Mouse (Mus musculus) neural tube, embryonic 13.5 days (tissue): ENCODE measurements around the gene Itga6. TPM values are rescaled to one million over a fixed set of nuclear protein-coding genes. Genes with fewer than 3 reads are reported as not detected.

ENCODE experiments used
- ATAC-seq: fragments of 200-750 bp; cut with Nextera tagmentation; 2 replicates; pipeline ENCODE4 v1.8.0; 2017; ENCODE audit warnings: low read depth, mild to moderate bottlenecking, moderate TSS enrichment, moderate library complexity
- H3K27ac ChIP-seq: fragments of 300-500 bp; sonication (generic); replicated peaks from 2 replicates; pipeline ENCODE4 v1.5.1; 2015; ENCODE audit warnings: moderate library complexity, mild to moderate bottlenecking, inconsistent platforms
- H3K27me3 ChIP-seq: fragments of 300-500 bp; sonication (generic); 2 replicates; pipeline ENCODE4 v1.6.1; 2015; ENCODE audit warnings: mild to moderate bottlenecking, inconsistent platforms
- H3K36me3 ChIP-seq: fragments of 300-500 bp; sonication (generic); 2 replicates; pipeline ENCODE4 v1.6.1; 2015; ENCODE audit warnings: mild to moderate bottlenecking, inconsistent platforms
- H3K4me1 ChIP-seq: fragments of 300-500 bp; sonication (generic); replicated peaks from 2 replicates; pipeline ENCODE4 v1.6.1; 2015; ENCODE audit warnings: inconsistent platforms
- H3K4me2 ChIP-seq: fragments of 300-500 bp; sonication (generic); 2 replicates; pipeline ENCODE4 v1.6.1; 2015; ENCODE audit warnings: inconsistent platforms, mild to moderate bottlenecking, moderate library complexity
- H3K4me3 ChIP-seq: fragments of 300-500 bp; sonication (generic); 2 replicates; pipeline ENCODE4 v1.5.1; 2015; ENCODE audit warnings: mild to moderate bottlenecking, inconsistent platforms
- H3K9ac ChIP-seq: fragments of 300-500 bp; sonication (generic); 2 replicates; pipeline ENCODE4 v1.6.1; 2015; ENCODE audit warnings: moderate library complexity, mild to moderate bottlenecking, inconsistent platforms
- H3K9me3 ChIP-seq: fragments of 300-500 bp; sonication (generic); 2 replicates; pipeline ENCODE4 v1.6.1; 2016; ENCODE audit warnings: inconsistent platforms
- WGBS: fragments of 180-500 bp; shearing (Covaris S2); methylation state at CpG from one replicate; pipeline ENCODE4 v1.1.7; 2015; 5-methylcytosine and 5-hydroxymethylcytosine counted together
- polyA plus RNA-seq: library from polyadenylated mRNA; unstranded; fragments of >200 nt; fragmentation: Nextera tagmentation; extraction: Ambion mirVana; gene quantifications from 2 replicates; pipeline ENCODE4 v1.2.1, GENCODE M21; 2015

The Itga6 gene
- polyA plus RNA-seq, 1 experiment from 2014 or later = 26.3 TPM

DNA sequence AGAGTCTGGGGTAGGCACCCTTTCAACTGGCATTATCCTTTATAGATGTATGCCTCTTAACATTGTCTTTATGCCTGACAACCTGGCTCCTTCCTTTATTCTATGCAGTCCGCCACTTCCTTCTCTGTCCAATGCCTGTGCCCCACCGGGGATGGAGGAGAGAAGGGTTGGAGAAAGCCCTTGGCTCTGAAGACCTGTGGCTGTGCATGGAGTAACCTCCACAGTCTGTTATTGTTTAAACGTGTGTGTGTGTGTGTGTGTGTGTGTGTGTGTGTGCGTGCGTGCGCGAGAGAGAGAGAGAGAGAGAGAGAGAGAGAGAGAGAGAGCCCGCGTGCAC is 67.6 kb downstream of the Itga6 start:
- H3K27me3 ChIP-seq = no peaks in the 10 kb centered on the region
- H3K4me3 ChIP-seq = no peak overlapping the region
- H3K4me2 ChIP-seq = no peak overlapping the region
- 87% methylated on average over 7 of the region's 9 CpGs for WGBS
- H3K9me3 ChIP-seq = no peaks in the 10 kb centered on the region
- H3K4me1 ChIP-seq = peaks cover 26% of the 10 kb centered on the region
- H3K36me3 ChIP-seq = no peaks in the 10 kb centered on the region
- H3K9ac ChIP-seq = no peak overlapping the region
- peak; percentile 37; the same call in 1 of the 2 replicates for ATAC-seq
- no peak overlapping the region for H3K27ac ChIP-seq

DNA sequence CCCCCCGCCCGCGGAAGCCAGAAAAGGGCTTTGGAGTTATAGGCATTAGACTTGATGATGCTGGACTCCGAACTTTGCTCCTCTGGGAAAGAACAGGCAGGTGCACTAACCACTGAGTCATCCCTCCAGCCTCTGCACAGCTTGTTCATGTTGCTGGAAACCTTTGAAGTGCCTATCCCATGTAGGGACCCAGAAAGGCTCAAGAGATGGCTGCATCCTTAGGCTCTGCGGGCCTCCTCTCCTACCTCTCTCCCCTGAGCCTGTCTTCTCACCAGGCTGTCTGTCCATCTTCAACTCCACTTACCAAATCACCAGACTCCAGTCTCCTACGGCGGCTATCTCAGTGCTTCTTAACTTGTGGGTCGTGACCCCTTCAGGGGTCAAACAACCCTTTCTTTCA is 68.0 kb downstream of the Itga6 start:
- WGBS = 77% methylated on average over 7 of the region's 8 CpGs
- ATAC-seq = no peak
- H3K27me3 ChIP-seq = no peaks in the 10 kb centered on the region

DNA sequence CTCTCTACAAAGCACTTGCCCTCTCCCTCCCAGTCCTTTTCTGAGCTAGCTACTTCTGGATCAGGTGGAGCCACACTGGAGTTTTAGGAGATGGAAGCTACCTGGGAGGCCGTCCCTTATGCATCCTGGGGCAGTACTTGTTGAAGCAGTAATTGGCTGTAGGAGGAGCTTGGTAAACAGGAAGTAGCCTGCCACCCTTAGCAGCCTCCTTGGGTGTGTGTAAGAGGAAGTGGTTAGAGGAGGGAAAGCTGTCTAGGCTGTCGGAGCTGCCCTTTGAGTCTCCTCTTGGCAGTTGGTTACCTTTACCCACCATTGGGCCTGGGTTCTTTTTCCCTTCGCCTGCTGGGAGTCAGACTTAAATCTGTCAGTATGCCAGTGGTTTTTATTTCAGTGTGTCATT is 68.6 kb downstream of the Itga6 start:
- Histone ChIP-seq H3K4me3 (no peak overlapping the region), H3K9me3 (no peaks in the 10 kb centered on the region), H3K27me3 (no peaks in the 10 kb centered on the region), H3K27ac (no peak overlapping the region), H3K4me1 (peaks cover 26% of the 10 kb centered on the region), H3K36me3 (no peaks in the 10 kb centered on the region), H3K9ac (no peak overlapping the region), H3K4me2 (no peak overlapping the region)
- 35% methylated on average over 3 of the region's 3 CpGs for WGBS
- no peak for ATAC-seq

More for the DNA sequence above, 68.0 kb downstream of the Itga6 start:
- Histone ChIP-seq H3K36me3 (no peaks in the 10 kb centered on the region), H3K9me3 (no peaks in the 10 kb centered on the region), H3K4me2 (no peak overlapping the region), H3K9ac (no peak overlapping the region), H3K4me1 (peaks cover 26% of the 10 kb centered on the region), H3K27ac (no peak overlapping the region), H3K4me3 (no peak overlapping the region)

DNA sequence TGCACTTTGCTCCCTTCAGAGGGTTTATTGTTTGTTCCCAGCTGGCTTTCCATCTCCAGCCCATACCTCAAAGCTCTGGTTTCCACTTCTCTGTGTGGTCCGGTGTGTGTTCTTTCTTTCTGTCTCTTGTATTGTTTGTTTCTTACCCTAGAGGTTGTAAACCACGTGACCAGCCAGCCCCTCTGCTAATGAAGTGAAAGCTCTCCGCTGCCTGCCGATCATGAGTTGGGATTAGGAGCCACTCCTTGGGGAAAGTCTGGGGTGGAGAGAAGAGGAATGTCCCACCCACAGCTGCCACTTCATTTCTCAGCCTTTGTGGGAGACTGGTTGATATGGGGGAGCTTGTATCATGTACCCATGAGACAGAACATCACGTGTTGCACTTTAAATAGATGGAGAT is 69.9 kb downstream of the Itga6 start:
- H3K27me3 ChIP-seq = no peaks in the 10 kb centered on the region
- no peak overlapping the region for H3K9ac ChIP-seq
- no peak overlapping the region for H3K4me3 ChIP-seq
- peaks cover 26% of the 10 kb centered on the region for H3K4me1 ChIP-seq
- WGBS = 15% methylated on average over 5 of the region's 5 CpGs
- ATAC-seq = no peak
- no peaks in the 10 kb centered on the region for H3K9me3 ChIP-seq
- no peak overlapping the region for H3K4me2 ChIP-seq
- no peak overlapping the region for H3K27ac ChIP-seq
- H3K36me3 ChIP-seq = no peaks in the 10 kb centered on the region; the same call in 1 of the 2 replicates

DNA sequence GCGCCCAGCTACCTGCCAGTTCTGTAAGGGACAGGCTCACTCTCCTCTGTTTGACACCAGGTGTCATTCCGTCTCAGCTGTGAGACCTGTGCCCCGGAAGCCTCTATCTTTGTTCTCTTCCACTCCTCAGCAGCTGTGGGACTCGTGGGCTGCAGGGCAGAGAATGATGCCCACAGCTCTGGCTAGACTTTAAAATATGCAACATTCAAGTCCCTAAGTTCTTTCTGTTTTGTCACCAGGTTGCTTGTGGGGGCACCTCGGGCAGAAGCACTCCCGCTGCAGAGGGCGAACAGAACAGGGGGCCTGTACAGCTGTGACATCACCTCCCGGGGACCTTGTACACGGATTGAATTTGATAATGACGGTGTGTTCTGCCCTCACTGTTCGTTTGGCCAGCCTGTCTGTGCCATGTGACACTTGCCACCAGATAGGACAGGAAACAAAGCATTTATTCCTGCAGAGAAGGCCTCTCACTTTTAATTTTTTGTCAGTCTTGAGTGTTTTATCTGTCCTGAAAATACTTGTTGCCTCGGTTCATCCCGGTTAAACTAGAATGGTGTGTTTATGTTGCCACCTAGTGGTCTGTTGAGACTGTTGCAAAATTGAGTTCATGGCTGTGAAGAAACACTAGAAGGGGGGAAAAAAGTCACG is 71.1 kb downstream of the Itga6 start:
- Histone ChIP-seq H3K4me2 (no peak overlapping the region), H3K27ac (no peak overlapping the region), H3K36me3 (no peaks in the 10 kb centered on the region; the same call in 1 of the 2 replicates), H3K9me3 (no peaks in the 10 kb centered on the region), H3K4me1 (peaks cover 26% of the 10 kb centered on the region), H3K9ac (no peak overlapping the region), H3K4me3 (no peak overlapping the region), H3K27me3 (no peaks in the 10 kb centered on the region)
- no peak for ATAC-seq
- 47% methylated on average over 14 of the region's 14 CpGs for WGBS

DNA sequence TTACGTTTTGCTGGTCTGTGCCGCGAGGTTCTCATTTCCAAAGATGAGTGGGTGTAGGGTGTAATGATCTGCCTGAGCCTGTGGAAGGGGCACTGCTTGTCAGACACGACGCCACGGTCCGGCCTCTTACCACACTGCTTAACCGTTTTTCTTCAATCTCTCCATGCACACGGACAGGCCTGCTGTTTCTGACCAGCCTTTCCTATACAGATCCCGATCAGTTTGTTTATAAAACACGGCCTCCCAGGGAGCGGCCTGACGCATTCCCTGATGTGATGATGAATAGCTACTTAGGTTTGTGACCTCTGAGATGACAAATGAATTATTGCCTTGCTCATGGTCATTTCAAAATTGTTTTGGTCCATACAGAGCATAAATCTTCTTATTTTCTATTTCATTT is 78.7 kb downstream of the Itga6 start:
- H3K36me3 ChIP-seq = no peaks in the 10 kb centered on the region; the same call in 1 of the 2 replicates
- no peak overlapping the region for H3K4me3 ChIP-seq
- H3K4me1 ChIP-seq = no peaks in the 10 kb centered on the region
- no peak overlapping the region for H3K9ac ChIP-seq
- no peaks in the 10 kb centered on the region for H3K9me3 ChIP-seq
- no peak overlapping the region for H3K4me2 ChIP-seq
- 63% methylated on average over 13 of the region's 13 CpGs for WGBS
- ATAC-seq = no peak
- no peaks in the 10 kb centered on the region for H3K27me3 ChIP-seq
- no peak overlapping the region for H3K27ac ChIP-seq

DNA sequence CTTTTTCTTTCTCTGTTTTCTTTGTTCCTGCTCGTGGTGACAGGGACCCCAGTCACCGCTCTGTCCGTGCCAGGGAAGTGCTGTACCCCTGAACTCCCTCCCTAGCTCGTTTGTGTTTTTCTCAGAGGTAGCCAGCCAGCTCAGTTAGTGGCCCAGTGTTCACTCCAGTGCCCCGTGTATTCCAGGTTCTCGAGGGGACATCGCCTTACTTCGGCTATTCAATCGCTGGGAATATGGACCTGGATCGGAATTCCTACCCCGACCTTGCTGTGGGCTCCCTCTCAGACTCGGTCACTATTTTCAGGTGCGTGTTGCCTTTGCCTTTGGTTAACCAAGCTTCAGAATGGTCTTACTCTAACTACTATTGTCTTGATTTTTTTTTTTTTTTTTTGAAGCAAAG is 82.3 kb downstream of the Itga6 start:
- Histone ChIP-seq H3K4me1 (no peaks in the 10 kb centered on the region), H3K9me3 (no peaks in the 10 kb centered on the region), H3K27me3 (no peaks in the 10 kb centered on the region), H3K4me2 (no peak overlapping the region), H3K36me3 (no peaks in the 10 kb centered on the region), H3K4me3 (no peak overlapping the region), H3K9ac (no peak overlapping the region), H3K27ac (no peak overlapping the region)
- no peak for ATAC-seq
- WGBS = 80% methylated on average over 13 of the region's 13 CpGs

DNA sequence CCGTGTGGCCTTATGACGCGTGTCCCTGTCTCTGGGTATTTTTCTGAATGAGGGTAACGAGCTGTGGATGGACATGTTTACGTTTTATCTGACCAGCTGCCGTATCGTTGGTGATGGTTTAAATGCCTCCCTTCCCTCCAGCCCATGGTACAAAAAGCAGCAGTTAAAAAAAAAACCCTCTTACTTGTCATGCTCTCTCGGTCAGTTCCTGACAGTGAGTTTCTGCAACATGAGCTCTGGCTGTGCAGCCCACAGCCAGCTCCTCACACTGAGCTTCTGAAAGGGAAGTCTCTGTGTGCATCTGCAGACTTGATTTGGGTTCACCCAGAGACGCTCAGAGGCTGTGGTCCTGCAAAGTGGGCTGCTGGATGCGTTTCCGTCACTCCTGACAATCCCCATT is 83.5 kb downstream of the Itga6 start:
- no peak overlapping the region for H3K27ac ChIP-seq
- no peak overlapping the region for H3K4me3 ChIP-seq
- WGBS = 70% methylated on average over 11 of the region's 11 CpGs
- H3K9ac ChIP-seq = no peak overlapping the region
- no peaks in the 10 kb centered on the region for H3K4me1 ChIP-seq
- ATAC-seq = no peak
- H3K27me3 ChIP-seq = no peaks in the 10 kb centered on the region
- H3K36me3 ChIP-seq = no peaks in the 10 kb centered on the region
- no peak overlapping the region for H3K4me2 ChIP-seq
- no peaks in the 10 kb centered on the region for H3K9me3 ChIP-seq

DNA sequence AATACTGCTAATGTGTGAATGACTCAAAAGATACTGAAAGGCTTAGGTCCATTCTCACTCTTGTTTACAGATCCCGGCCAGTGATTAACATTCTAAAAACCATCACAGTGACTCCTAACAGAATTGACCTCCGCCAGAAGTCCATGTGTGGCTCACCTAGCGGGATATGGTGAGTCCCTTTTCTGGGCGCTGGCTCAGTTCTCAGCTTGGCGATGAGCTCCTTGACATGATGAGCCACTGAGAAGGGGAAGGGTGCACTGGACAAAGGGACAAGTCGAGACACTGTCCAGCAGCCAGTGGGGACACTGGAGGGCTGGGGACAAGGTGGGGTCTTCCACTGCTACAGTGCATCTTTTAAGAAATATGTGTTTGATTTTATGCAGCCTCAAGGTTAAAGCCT is 88.2 kb downstream of the Itga6 start:
- H3K4me1 ChIP-seq = no peaks in the 10 kb centered on the region
- no peak for ATAC-seq
- no peaks in the 10 kb centered on the region for H3K36me3 ChIP-seq
- no peaks in the 10 kb centered on the region for H3K27me3 ChIP-seq
- H3K27ac ChIP-seq = no peak overlapping the region
- no peak overlapping the region for H3K9ac ChIP-seq
- H3K9me3 ChIP-seq = no peaks in the 10 kb centered on the region
- H3K4me2 ChIP-seq = no peak overlapping the region
- 87% methylated on average over 6 of the region's 6 CpGs for WGBS
- H3K4me3 ChIP-seq = no peak overlapping the region

DNA sequence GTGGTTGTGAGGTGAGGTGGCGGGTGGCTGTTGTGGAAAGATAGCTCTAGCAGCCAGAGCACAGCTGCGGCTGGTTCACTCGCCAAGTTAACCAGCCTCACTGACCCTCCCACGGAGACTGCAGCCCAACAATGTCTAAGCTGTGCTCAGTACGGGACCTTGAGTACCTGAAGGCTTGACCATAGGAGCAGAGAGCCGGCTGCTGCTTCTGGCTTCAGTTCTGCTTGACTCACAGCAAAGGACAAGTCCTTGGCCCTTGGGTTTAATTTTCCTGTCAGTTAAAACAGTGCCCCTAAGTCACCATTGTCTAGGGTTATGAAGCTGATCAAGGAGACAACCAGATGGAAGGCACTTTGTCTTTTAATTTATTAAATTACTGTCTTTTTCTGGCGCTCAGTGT is 89.0 kb downstream of the Itga6 start:
- no peaks in the 10 kb centered on the region for H3K27me3 ChIP-seq
- no peaks in the 10 kb centered on the region for H3K36me3 ChIP-seq
- no peaks in the 10 kb centered on the region for H3K9me3 ChIP-seq
- H3K4me1 ChIP-seq = no peaks in the 10 kb centered on the region
- ATAC-seq = no peak
- no peak overlapping the region for H3K4me2 ChIP-seq
- H3K4me3 ChIP-seq = no peak overlapping the region
- 87% methylated on average over 7 of the region's 7 CpGs for WGBS
- H3K9ac ChIP-seq = no peak overlapping the region
- no peak overlapping the region for H3K27ac ChIP-seq

DNA sequence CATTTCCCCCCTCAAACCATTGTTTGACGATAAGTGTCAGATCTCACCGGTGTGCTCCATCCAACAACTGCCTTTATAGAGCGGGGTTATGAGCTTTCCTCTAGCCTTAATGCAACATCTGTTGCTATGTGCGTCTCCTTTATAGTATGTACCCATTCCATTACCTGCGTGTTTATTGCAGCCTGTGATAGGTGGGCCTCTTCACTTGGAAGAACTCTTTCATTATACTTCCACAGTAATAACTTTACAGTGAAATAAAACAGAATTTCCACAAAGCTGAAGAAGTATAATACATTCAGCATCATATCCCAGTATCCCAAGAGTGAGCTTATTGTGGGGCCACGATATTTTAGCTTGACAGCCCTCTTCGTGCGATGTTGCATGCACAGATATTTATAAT is 90.1 kb downstream of the Itga6 start:
- 91% methylated on average over 8 of the region's 8 CpGs for WGBS
- H3K9ac ChIP-seq = no peak overlapping the region
- no peak for ATAC-seq
- no peaks in the 10 kb centered on the region for H3K9me3 ChIP-seq
- 0 out of 2 replicates have a peak, but pooled peaks cover 4% of the 10 kb centered on the region for H3K36me3 ChIP-seq
- no peak overlapping the region for H3K4me2 ChIP-seq
- H3K27ac ChIP-seq = no peak overlapping the region
- H3K4me1 ChIP-seq = no peaks in the 10 kb centered on the region
- H3K4me3 ChIP-seq = no peak overlapping the region
- no peaks in the 10 kb centered on the region for H3K27me3 ChIP-seq

DNA sequence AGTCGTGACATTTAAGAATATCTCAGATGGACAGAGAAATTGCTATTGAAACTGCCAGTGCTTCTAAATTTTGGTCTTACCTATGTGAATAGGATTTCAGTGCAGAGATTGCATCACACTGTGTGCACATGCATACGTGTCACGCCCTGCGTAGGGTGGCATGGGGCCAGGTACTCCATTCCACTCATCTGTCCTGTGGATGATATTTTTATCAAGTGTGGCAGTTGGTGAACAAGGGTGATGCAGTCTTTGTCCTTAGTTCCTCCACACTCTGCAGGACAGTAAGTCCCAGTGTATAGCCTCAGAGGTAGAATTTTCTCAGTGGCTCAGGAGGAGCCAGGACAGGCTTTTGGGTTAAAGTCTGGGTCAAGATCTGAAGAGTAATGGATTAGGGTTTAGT is 90.8 kb downstream of the Itga6 start:
- Histone ChIP-seq H3K9me3 (no peaks in the 10 kb centered on the region), H3K9ac (no peak overlapping the region), H3K4me2 (no peak overlapping the region), H3K27ac (no peak overlapping the region), H3K36me3 (peaks cover 8% of the 10 kb centered on the region; the same call in 1 of the 2 replicates), H3K4me1 (no peaks in the 10 kb centered on the region), H3K4me3 (no peak overlapping the region), H3K27me3 (no peaks in the 10 kb centered on the region)
- no peak for ATAC-seq
- WGBS = 93% methylated on average over 4 of the region's 4 CpGs

DNA sequence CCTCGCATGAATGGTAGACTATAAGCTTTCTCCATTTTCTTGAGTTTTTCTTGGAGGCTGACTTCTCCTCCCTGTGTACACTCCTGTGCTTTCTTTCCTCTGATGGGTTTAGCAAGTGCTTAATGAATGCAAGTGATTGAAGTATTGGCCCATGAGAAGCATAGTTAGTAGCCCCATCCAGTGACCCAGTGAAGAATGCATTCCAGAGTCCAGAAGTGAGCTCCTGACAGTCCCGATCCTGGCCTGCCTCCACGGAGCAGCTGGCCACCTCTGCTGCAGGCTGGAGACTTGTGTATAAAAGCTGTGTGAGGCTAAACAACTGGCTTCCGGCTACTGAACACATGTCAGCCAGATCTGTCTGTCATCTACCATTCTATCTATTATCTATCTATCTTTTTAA is 91.8 kb downstream of the Itga6 start:
- no peak for ATAC-seq
- no peaks in the 10 kb centered on the region for H3K27me3 ChIP-seq
- peaks cover 8% of the 10 kb centered on the region; the same call in 1 of the 2 replicates for H3K36me3 ChIP-seq
- H3K4me3 ChIP-seq = no peak overlapping the region
- no peaks in the 10 kb centered on the region for H3K4me1 ChIP-seq
- no peak overlapping the region for H3K9ac ChIP-seq
- no peak overlapping the region for H3K27ac ChIP-seq
- 76% methylated on average over 4 of the region's 4 CpGs for WGBS
- no peak overlapping the region for H3K4me2 ChIP-seq
- no peaks in the 10 kb centered on the region for H3K9me3 ChIP-seq
